Mouse (Mus musculus): ENCODE data around the gene Zc3h7b. TPM values are rescaled to one million over a fixed set of nuclear protein-coding genes. Genes with fewer than 3 reads are reported as not detected.

Zc3h7b gene
- polyA plus RNA-seq, 1 experiment from 2014 or later: 46.2 TPM

DNA sequence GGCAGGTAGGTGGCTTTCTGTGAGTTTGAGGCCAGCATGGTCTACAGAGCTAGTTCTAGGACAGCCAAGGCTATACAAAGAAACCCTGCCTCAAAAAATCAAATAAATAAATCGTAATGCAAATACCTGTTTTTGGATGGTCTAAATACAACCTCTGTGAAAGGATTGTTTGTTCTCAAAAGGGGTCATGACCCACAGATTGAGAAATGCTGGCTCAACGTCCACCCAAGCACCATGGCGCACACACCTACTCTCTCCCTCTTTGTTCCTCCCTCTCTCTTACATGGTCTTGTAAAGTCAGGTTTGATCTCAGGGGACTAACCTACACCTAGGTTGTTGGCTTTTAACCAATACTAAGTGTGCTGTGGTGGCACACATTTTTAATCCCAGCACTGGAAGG, 77.8 kb downstream of the Zc3h7b start:
- Histone ChIP-seq H3K27ac (ENCODE audit: low read length) (no peak overlapping the region), H3K4me2 (replicated peaks; ENCODE audit: low read depth, low read length) (no peak overlapping the region), H3K27me3 (ENCODE audit: control insufficient read depth, insufficient read depth, low read length) (no peaks in the 10 kb centered on the region), H3K4me3 (ENCODE audit: low read depth, low read length) (no peak overlapping the region), H3K9me3 (ENCODE audit: control insufficient read depth, low read depth, low read length) (no peaks in the 10 kb centered on the region), H3K4me1 (ENCODE audit: control insufficient read depth, insufficient read depth, low read length) (no peaks in the 10 kb centered on the region), H3K9ac (replicated peaks; ENCODE audit: low read depth, low read length) (no peak overlapping the region), H3K36me3 (ENCODE audit: control insufficient read depth, insufficient read depth, low read length) (peaks cover 49% of the 10 kb centered on the region)
- ATAC-seq (ENCODE audit: insufficient number of reproducible peaks, insufficient read depth, low FRiP score, low read depth): no peak
- WGBS: 77% methylated on average over 3 of the region's 3 CpGs

DNA sequence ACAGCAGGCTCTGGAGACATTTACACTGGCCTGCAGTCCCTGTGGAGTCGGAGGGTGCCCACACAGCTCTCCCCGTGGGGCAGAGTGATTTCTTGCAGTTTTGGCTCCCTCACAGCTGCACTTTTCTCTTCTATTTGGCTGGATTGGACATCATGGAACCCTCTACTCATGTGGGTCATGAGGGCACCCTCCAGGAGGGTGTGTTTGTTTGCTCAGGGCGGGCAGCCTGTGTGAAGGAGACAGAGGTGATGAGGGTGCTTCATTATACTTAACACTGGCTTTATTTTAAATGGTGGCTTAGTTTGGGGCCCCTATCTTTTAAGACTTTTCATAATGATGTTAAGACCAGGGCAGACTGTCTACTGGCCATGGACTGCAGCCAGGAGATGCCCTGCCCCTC, 80.0 kb downstream of the Zc3h7b start:
- Histone ChIP-seq H3K27me3 (ENCODE audit: control insufficient read depth, insufficient read depth, low read length) (no peaks in the 10 kb centered on the region), H3K4me3 (ENCODE audit: low read depth, low read length) (no peak overlapping the region), H3K9me3 (ENCODE audit: control insufficient read depth, low read depth, low read length) (no peaks in the 10 kb centered on the region), H3K4me2 (replicated peaks; ENCODE audit: low read depth, low read length) (no peak overlapping the region), H3K9ac (replicated peaks; ENCODE audit: low read depth, low read length) (no peak overlapping the region), H3K36me3 (ENCODE audit: control insufficient read depth, insufficient read depth, low read length) (peaks cover 42% of the 10 kb centered on the region), H3K27ac (ENCODE audit: low read length) (no peak overlapping the region), H3K4me1 (ENCODE audit: control insufficient read depth, insufficient read depth, low read length) (no peaks in the 10 kb centered on the region)
- WGBS: 71% methylated on average over 3 of the region's 3 CpGs
- ATAC-seq (ENCODE audit: insufficient number of reproducible peaks, insufficient read depth, low FRiP score, low read depth): no peak

DNA sequence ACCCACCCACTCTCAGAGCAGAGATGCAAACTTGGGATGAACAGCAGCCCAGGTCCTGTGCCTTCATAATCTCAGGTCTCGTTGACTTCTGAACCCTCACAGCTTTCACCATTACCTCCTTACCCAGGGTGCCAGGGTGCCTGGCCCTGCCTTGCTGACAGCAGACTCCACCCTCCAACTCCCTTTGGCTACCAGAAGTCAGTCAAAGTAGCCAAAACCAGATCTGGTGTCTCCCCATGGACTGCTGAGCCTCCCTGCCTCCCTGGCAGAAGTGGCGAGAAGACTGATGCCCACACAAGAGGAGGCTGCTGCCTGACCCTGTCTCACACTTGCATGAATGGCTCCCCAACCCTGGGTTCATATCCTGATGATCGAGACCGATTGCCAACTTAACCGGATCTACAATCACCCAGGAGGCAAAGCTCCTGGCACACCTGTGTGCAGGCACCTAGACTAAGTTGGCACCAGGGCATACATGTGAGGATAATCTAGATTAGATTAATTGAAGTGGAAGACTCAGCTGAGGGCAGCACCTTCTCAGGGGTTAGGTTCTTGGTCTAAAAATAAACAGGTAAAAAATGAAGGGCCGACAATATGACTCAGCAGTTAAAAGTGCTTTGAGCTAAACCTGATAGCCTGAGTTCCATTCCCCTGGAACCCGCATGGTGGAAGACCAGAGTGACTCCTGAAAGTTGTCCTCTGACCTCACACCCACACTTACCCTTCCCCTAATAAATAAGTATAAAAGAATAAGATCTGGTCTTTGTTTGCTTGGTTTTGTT, 83.8 kb downstream of the Zc3h7b start:
- Histone ChIP-seq H3K27ac (ENCODE audit: low read length) (no peak overlapping the region; the same call in 1 of the 2 replicates), H3K27me3 (ENCODE audit: control insufficient read depth, insufficient read depth, low read length) (no peaks in the 10 kb centered on the region), H3K36me3 (ENCODE audit: control insufficient read depth, insufficient read depth, low read length) (peaks cover 22% of the 10 kb centered on the region; the same call in 1 of the 2 replicates), H3K4me2 (replicated peaks; ENCODE audit: low read depth, low read length) (no peak overlapping the region), H3K9me3 (ENCODE audit: control insufficient read depth, low read depth, low read length) (no peaks in the 10 kb centered on the region), H3K4me3 (ENCODE audit: low read depth, low read length) (no peak overlapping the region), H3K4me1 (ENCODE audit: control insufficient read depth, insufficient read depth, low read length) (no peaks in the 10 kb centered on the region), H3K9ac (replicated peaks; ENCODE audit: low read depth, low read length) (no peak overlapping the region)
- ATAC-seq (ENCODE audit: insufficient number of reproducible peaks, insufficient read depth, low FRiP score, low read depth): no peak
- 89% methylated on average over 7 of the region's 7 CpGs for WGBS

DNA sequence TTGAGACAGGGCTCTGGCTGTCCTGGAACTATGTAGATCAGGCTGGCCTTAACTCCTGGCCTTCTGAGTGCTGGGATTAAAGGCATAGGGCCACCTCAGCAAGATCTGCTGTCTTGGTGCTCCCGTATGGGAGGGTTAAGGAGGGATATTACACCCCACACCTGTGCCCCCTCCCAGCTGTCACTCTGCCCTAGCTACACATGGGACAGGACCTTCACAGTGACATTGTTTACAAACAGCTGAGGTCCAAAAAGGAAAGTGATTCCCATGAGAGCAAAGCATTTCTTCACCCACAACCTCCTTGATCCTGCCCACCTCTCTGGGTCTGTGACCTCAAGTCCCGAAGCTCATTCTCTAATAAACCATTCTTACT, 84.3 kb downstream of the Zc3h7b start:
- H3K4me1 ChIP-seq (ENCODE audit: control insufficient read depth, insufficient read depth, low read length): no peaks in the 10 kb centered on the region
- no peak overlapping the region for H3K4me3 ChIP-seq (ENCODE audit: low read depth, low read length)
- no peak overlapping the region for H3K4me2 ChIP-seq (replicated peaks; ENCODE audit: low read depth, low read length)
- no peak overlapping the region for H3K27ac ChIP-seq (ENCODE audit: low read length)
- no peaks in the 10 kb centered on the region for H3K27me3 ChIP-seq (ENCODE audit: control insufficient read depth, insufficient read depth, low read length)
- H3K9ac ChIP-seq (replicated peaks; ENCODE audit: low read depth, low read length): no peak overlapping the region
- H3K36me3 ChIP-seq (ENCODE audit: control insufficient read depth, insufficient read depth, low read length): peaks cover 22% of the 10 kb centered on the region; the same call in 1 of the 2 replicates
- no peak for ATAC-seq (ENCODE audit: insufficient number of reproducible peaks, insufficient read depth, low FRiP score, low read depth)
- WGBS: 74% methylated on average over 2 of the region's 2 CpGs
- no peaks in the 10 kb centered on the region for H3K9me3 ChIP-seq (ENCODE audit: control insufficient read depth, low read depth, low read length)

DNA sequence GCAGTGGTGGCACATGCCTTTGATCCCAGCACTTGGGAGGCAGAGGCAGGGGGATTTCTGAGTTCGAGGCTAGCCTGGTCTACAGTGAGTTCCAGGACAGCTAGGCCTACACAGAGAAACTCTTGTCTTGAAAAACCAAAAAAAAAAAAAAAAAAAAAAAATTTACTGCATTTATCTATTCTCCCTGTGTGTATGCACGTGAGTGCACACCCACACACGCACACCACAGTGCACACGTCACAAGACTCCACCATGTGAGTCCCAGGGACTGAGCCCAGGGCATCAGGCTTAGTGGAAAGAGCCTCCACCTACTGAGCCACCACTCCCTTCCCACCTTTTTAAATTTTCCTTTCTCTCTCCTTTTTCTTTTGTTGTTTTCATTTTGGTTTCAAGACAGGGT, 85.7 kb downstream of the Zc3h7b start:
- no peak overlapping the region for H3K27ac ChIP-seq (ENCODE audit: low read length)
- H3K4me2 ChIP-seq (replicated peaks; ENCODE audit: low read depth, low read length): no peak overlapping the region
- H3K4me3 ChIP-seq (ENCODE audit: low read depth, low read length): no peak overlapping the region
- peaks cover 2% of the 10 kb centered on the region; the same call in 1 of the 2 replicates for H3K4me1 ChIP-seq (ENCODE audit: control insufficient read depth, insufficient read depth, low read length)
- no peaks in the 10 kb centered on the region for H3K27me3 ChIP-seq (ENCODE audit: control insufficient read depth, insufficient read depth, low read length)
- H3K9ac ChIP-seq (replicated peaks; ENCODE audit: low read depth, low read length): no peak overlapping the region
- peaks cover 13% of the 10 kb centered on the region; the same call in 1 of the 2 replicates for H3K36me3 ChIP-seq (ENCODE audit: control insufficient read depth, insufficient read depth, low read length)
- ATAC-seq (ENCODE audit: insufficient number of reproducible peaks, insufficient read depth, low FRiP score, low read depth): no peak
- H3K9me3 ChIP-seq (ENCODE audit: control insufficient read depth, low read depth, low read length): no peaks in the 10 kb centered on the region
- 96% methylated on average over 4 of the region's 4 CpGs for WGBS

DNA sequence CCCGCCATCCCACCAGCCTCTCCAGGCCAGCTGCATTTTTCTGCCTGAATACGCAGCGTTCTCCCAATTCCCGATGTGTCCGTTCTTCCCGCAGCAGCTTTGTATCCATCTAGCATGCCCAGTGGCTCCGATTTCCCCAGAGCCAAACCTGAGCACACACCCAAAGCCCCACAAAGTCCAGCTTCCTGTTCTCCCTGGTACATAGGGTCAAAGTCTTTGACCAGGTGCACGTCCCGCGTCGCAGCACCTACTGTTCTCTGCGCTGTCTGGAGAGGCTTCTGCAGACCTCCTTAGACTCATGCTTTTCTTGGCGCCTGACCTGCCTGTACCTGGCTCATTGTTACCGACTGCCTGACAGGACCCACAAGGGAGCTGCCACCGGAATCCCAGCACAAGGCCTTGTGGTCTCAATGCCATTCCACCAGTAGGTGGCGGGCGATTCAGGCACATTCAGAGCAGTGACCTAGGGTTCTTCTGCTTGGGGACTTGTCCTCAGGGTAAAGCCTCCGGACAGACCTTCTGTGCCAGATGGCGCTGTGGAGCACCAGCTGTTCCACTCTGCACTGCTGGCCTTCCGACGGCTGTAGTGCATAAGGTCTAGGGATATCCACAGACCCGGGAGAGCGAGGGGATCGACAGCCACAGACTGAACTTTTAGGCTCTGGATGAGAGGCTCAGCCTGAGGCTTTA, 86.4 kb downstream of the Zc3h7b start:
- Histone ChIP-seq H3K9me3 (ENCODE audit: control insufficient read depth, low read depth, low read length) (no peaks in the 10 kb centered on the region), H3K4me3 (ENCODE audit: low read depth, low read length) (no peak overlapping the region), H3K36me3 (ENCODE audit: control insufficient read depth, insufficient read depth, low read length) (peaks cover 6% of the 10 kb centered on the region; the same call in 1 of the 2 replicates), H3K27ac (ENCODE audit: low read length) (no peak overlapping the region; the same call in 1 of the 2 replicates), H3K4me2 (replicated peaks; ENCODE audit: low read depth, low read length) (peak overlapping the region; percentile 23; the same call in 1 of the 2 replicates), H3K4me1 (ENCODE audit: control insufficient read depth, insufficient read depth, low read length) (peaks cover 9% of the 10 kb centered on the region; the same call in 1 of the 2 replicates), H3K9ac (replicated peaks; ENCODE audit: low read depth, low read length) (no peak overlapping the region), H3K27me3 (ENCODE audit: control insufficient read depth, insufficient read depth, low read length) (no peaks in the 10 kb centered on the region)
- ATAC-seq (ENCODE audit: insufficient number of reproducible peaks, insufficient read depth, low FRiP score, low read depth): peak; percentile 81; the same call in 1 of the 2 replicates
- WGBS: 15% methylated on average over 24 of the region's 24 CpGs

DNA sequence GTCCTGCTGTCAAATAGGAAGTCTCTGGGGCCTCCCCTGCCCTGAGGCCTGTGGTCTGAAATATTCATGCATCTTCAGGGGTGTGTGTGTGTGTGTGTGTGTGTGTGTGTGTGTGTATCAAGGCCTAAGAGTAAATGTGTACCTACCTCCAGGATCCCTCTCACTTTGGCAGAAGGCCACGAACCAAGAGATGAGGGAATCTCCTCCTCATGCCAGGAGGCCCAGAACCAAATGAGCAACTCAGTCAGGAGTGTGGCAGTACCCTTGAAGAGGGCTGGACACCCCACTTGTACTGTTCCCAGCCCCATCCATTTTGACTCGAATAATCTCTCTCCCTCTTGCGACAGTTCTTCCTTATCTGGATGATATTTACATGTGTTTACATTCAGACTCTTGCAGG, 87.4 kb downstream of the Zc3h7b start:
- H3K4me2 ChIP-seq (replicated peaks; ENCODE audit: low read depth, low read length): no peak overlapping the region
- 59% methylated on average over 3 of the region's 3 CpGs for WGBS
- no peak for ATAC-seq (ENCODE audit: insufficient number of reproducible peaks, insufficient read depth, low FRiP score, low read depth)

DNA sequence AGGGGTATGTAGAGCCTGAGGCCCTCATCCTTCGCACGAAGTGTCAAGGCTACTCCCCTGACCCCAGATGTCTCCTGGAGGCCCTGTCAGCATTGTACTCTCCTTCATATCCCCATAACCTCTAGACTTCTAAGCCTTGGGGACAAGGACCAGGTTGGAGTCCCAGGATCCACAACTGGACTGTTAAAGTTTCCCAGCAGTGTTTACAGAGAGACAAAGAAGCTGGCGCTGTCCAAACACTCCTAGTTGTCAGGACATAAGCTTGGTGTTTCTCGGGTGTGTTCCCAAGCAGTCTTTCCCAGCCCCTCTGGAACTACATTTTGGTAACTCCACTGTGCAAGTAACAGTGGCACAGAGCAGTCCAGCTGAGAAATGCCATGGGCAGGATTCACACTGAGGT, 88.6 kb downstream of the Zc3h7b start:
- no peak overlapping the region for H3K4me2 ChIP-seq (replicated peaks; ENCODE audit: low read depth, low read length)
- peaks cover 16% of the 10 kb centered on the region for H3K4me1 ChIP-seq (ENCODE audit: control insufficient read depth, insufficient read depth, low read length)
- H3K4me3 ChIP-seq (ENCODE audit: low read depth, low read length): no peak overlapping the region
- WGBS: 63% methylated on average over 4 of the region's 4 CpGs
- no peak for ATAC-seq (ENCODE audit: insufficient number of reproducible peaks, insufficient read depth, low FRiP score, low read depth)
- H3K9me3 ChIP-seq (ENCODE audit: control insufficient read depth, low read depth, low read length): no peaks in the 10 kb centered on the region
- no peak overlapping the region for H3K27ac ChIP-seq (ENCODE audit: low read length)
- no peaks in the 10 kb centered on the region for H3K27me3 ChIP-seq (ENCODE audit: control insufficient read depth, insufficient read depth, low read length)
- H3K9ac ChIP-seq (replicated peaks; ENCODE audit: low read depth, low read length): no peak overlapping the region
- no peaks in the 10 kb centered on the region; the same call in 1 of the 2 replicates for H3K36me3 ChIP-seq (ENCODE audit: control insufficient read depth, insufficient read depth, low read length)

More for the DNA sequence above, 87.4 kb downstream of the Zc3h7b start:
- no peaks in the 10 kb centered on the region for H3K27me3 ChIP-seq (ENCODE audit: control insufficient read depth, insufficient read depth, low read length)
- no peaks in the 10 kb centered on the region; the same call in 1 of the 2 replicates for H3K36me3 ChIP-seq (ENCODE audit: control insufficient read depth, insufficient read depth, low read length)
- no peak overlapping the region for H3K27ac ChIP-seq (ENCODE audit: low read length)
- no peak overlapping the region for H3K9ac ChIP-seq (replicated peaks; ENCODE audit: low read depth, low read length)
- H3K4me1 ChIP-seq (ENCODE audit: control insufficient read depth, insufficient read depth, low read length): peaks cover 16% of the 10 kb centered on the region
- no peaks in the 10 kb centered on the region for H3K9me3 ChIP-seq (ENCODE audit: control insufficient read depth, low read depth, low read length)
- no peak overlapping the region for H3K4me3 ChIP-seq (ENCODE audit: low read depth, low read length)

Data from stomach, embryonic 14.5 days (tissue).